Mouse (Mus musculus): ENCODE measurements around the gene Srp54b.
"Not testable (repeated sequence)": the region's sequence is repeated elsewhere in the genome, so short reads cannot be mapped to it uniquely, and the experiment has no call there.

GRCm38 (mm10) chr12:55124731-55125130, 30.2 kb upstream of the Srp54b start:
- not testable (repeated sequence) for TF ChIP-seq POLR2A (IDR thresholded peaks at IDR 0.05; ENCODE audit: insufficient read depth, low read depth, low read length); CTCF (IDR thresholded peaks at IDR 0.05)

Measured in heart, adult 2 months (tissue).